Mouse (Mus musculus) limb, embryonic 11.5 days (tissue): Measurements from ENCODE around the gene Fas. TPM values are rescaled to one million over a fixed set of nuclear protein-coding genes. Genes with fewer than 3 reads are reported as not detected.

Experiments
- ATAC-seq: fragments of 200-750 bp; cut with Nextera tagmentation; 2 replicates; pipeline ENCODE4 v1.8.0; 2017; ENCODE audit warnings: low read depth; ENCODE audit not compliant: insufficient number of reproducible peaks, low FRiP score, low TSS enrichment
- DNase-seq: peaks from one replicate; pipeline ENCODE4 v3.0.0-alpha.2; 2015; ENCODE audit warnings: low spot score
- H3K27ac ChIP-seq: fragments of 300-500 bp; sonication (generic); replicated peaks from 2 replicates; pipeline ENCODE4 v1.5.1; 2014; ENCODE audit warnings: low read depth, mild to moderate bottlenecking, low read length
- H3K27me3 ChIP-seq: fragments of 300-500 bp; sonication (generic); 2 replicates; pipeline ENCODE4 v1.6.1; 2014; ENCODE audit warnings: mild to moderate bottlenecking, low read length, mixed read lengths; ENCODE audit not compliant: control insufficient read depth, insufficient read depth
- H3K36me3 ChIP-seq: fragments of 300-500 bp; sonication (generic); 2 replicates; pipeline ENCODE4 v1.6.1; 2014; ENCODE audit warnings: mild to moderate bottlenecking, low read length, moderate library complexity, mixed read lengths; ENCODE audit not compliant: control insufficient read depth, insufficient read depth
- H3K4me1 ChIP-seq: fragments of 300-500 bp; sonication (generic); 2 replicates; pipeline ENCODE4 v1.6.1; 2014; ENCODE audit warnings: low read length, mixed read lengths; ENCODE audit not compliant: control insufficient read depth, insufficient read depth
- H3K4me2 ChIP-seq: fragments of 300-500 bp; sonication (generic); 2 replicates; pipeline ENCODE4 v1.6.1; 2014; ENCODE audit warnings: low read depth, mild to moderate bottlenecking, moderate library complexity; ENCODE audit not compliant: severe bottlenecking
- H3K4me3 ChIP-seq: fragments of 300-500 bp; sonication (generic); 2 replicates; pipeline ENCODE4 v1.5.1; 2014; ENCODE audit warnings: low read depth, low read length
- H3K9ac ChIP-seq: fragments of 300-500 bp; sonication (generic); 2 replicates; pipeline ENCODE4 v1.6.1; 2014; ENCODE audit warnings: mild to moderate bottlenecking, low read length
- H3K9me3 ChIP-seq: fragments of 300-500 bp; sonication (generic); 2 replicates; pipeline ENCODE4 v1.6.1; 2016; ENCODE audit warnings: low read length; ENCODE audit not compliant: control insufficient read depth
- WGBS: fragments of 180-500 bp; shearing (Covaris S2); extraction: QIAGEN DNeasy Blood & Tissue Kit; methylation state at CpG from one replicate; pipeline ENCODE4 v1.1.7; 2014; 5-methylcytosine and 5-hydroxymethylcytosine counted together
- polyA plus RNA-seq: library from polyadenylated mRNA; unstranded; fragments of >200 nt; fragmentation: Nextera tagmentation; extraction: Ambion mirVana; gene quantifications from 2 replicates; pipeline ENCODE4 v1.2.1, GENCODE M21; 2014

Fas gene
- 0.44 and 0.72 TPM in 2 replicates for polyA plus RNA-seq

GRCm38 (mm10) chr19:34289948-34290789, at the start of gene Fas:
Gene Fas, plus strand, starts transcription at chr19:34290666.
- WGBS = 6% methylated on average over 19 of the region's 19 CpGs
- Histone ChIP-seq H3K4me1 (no peaks in the 10 kb centered on the region; the same call in 1 of the 2 replicates), H3K27ac (no peak within 1 kb of the TSS), H3K4me3 (peak within 1 kb of the TSS; percentile 30), H3K36me3 (no peaks in the 10 kb centered on the region), H3K9ac (no peak within 1 kb of the TSS), H3K4me2 (peak within 1 kb of the TSS; percentile 87), H3K9me3 (no peaks in the 10 kb centered on the region), H3K27me3 (no peaks in the 10 kb centered on the region)
- ATAC-seq = peak; percentile 86
- peak; percentile 71 for DNase-seq

GRCm38 (mm10) chr19:34241247-34241915, 49.1 kb upstream of the Fas start:
- Histone ChIP-seq H3K4me2 (no peak overlapping the region), H3K36me3 (no peaks in the 10 kb centered on the region), H3K27ac (no peak overlapping the region), H3K27me3 (no peaks in the 10 kb centered on the region), H3K4me1 (no peaks in the 10 kb centered on the region), H3K9me3 (no peaks in the 10 kb centered on the region), H3K4me3 (no peak overlapping the region), H3K9ac (no peak overlapping the region)
- no peak for ATAC-seq
- DNase-seq = no peak
- 68% methylated on average over 15 of the region's 15 CpGs for WGBS

- ATAC-seq (no peak), DNase-seq (no peak)
Measured at GRCm38 (mm10) chr19:34242925-34243324, 47.5 kb upstream of the Fas start.

GRCm38 (mm10) chr19:34244056-34244455, 46.4 kb upstream of the Fas start:
- Histone ChIP-seq H3K9ac (no peak overlapping the region), H3K27me3 (no peaks in the 10 kb centered on the region), H3K4me1 (no peaks in the 10 kb centered on the region), H3K36me3 (no peaks in the 10 kb centered on the region), H3K4me2 (no peak overlapping the region), H3K4me3 (no peak overlapping the region), H3K27ac (no peak overlapping the region), H3K9me3 (no peaks in the 10 kb centered on the region)
- WGBS = 18% methylated on average over 6 of the region's 6 CpGs
- peak; percentile 71 for DNase-seq
- no peak for ATAC-seq

More at GRCm38 (mm10) chr19:34242925-34243324, 47.5 kb upstream of the Fas start:
- Histone ChIP-seq H3K36me3 (no peaks in the 10 kb centered on the region), H3K4me3 (no peak overlapping the region), H3K9me3 (no peaks in the 10 kb centered on the region), H3K27ac (no peak overlapping the region), H3K4me1 (no peaks in the 10 kb centered on the region), H3K27me3 (no peaks in the 10 kb centered on the region), H3K9ac (no peak overlapping the region), H3K4me2 (no peak overlapping the region)

- Histone ChIP-seq H3K4me2 (no peak overlapping the region), H3K4me1 (no peaks in the 10 kb centered on the region), H3K27me3 (no peaks in the 10 kb centered on the region), H3K9ac (no peak overlapping the region), H3K27ac (no peak overlapping the region), H3K36me3 (no peaks in the 10 kb centered on the region), H3K4me3 (no peak overlapping the region), H3K9me3 (no peaks in the 10 kb centered on the region)
- no peak for DNase-seq
- no peak for ATAC-seq
- WGBS = 86% methylated on average over 5 of the region's 5 CpGs
Measured at GRCm38 (mm10) chr19:34248558-34248957, 41.9 kb upstream of the Fas start.

GRCm38 (mm10) chr19:34250621-34251020, 39.8 kb upstream of the Fas start:
- Histone ChIP-seq H3K27me3 (no peaks in the 10 kb centered on the region), H3K9ac (no peak overlapping the region), H3K9me3 (no peaks in the 10 kb centered on the region), H3K4me3 (no peak overlapping the region), H3K4me1 (0 out of 2 replicates have a peak, but pooled peaks cover 2% of the 10 kb centered on the region), H3K36me3 (no peaks in the 10 kb centered on the region), H3K27ac (no peak overlapping the region), H3K4me2 (no peak overlapping the region)
- DNase-seq (no peak), ATAC-seq (no peak)
- WGBS = 80% methylated on average over 4 of the region's 4 CpGs

GRCm38 (mm10) chr19:34251900-34252299, 38.6 kb upstream of the Fas start:
- 0 out of 2 replicates have a peak, but pooled peaks cover 2% of the 10 kb centered on the region for H3K4me1 ChIP-seq
- H3K4me3 ChIP-seq = no peak overlapping the region
- H3K36me3 ChIP-seq = no peaks in the 10 kb centered on the region
- 72% methylated on average over 2 of the region's 2 CpGs for WGBS
- no peaks in the 10 kb centered on the region for H3K9me3 ChIP-seq
- no peak overlapping the region for H3K27ac ChIP-seq
- DNase-seq (no peak), ATAC-seq (no peak)
- no peak overlapping the region for H3K9ac ChIP-seq
- H3K27me3 ChIP-seq = no peaks in the 10 kb centered on the region
- no peak overlapping the region for H3K4me2 ChIP-seq

GRCm38 (mm10) chr19:34252450-34252849, 38.0 kb upstream of the Fas start:
- no peak overlapping the region for H3K9ac ChIP-seq
- no peak overlapping the region for H3K4me2 ChIP-seq
- no peaks in the 10 kb centered on the region for H3K27me3 ChIP-seq
- no peaks in the 10 kb centered on the region for H3K36me3 ChIP-seq
- ATAC-seq (no peak), DNase-seq (no peak)
- no peaks in the 10 kb centered on the region for H3K9me3 ChIP-seq
- H3K4me1 ChIP-seq = 0 out of 2 replicates have a peak, but pooled peaks cover 2% of the 10 kb centered on the region
- H3K4me3 ChIP-seq = no peak overlapping the region
- WGBS = 50% methylated on average over 9 of the region's 9 CpGs
- no peak overlapping the region for H3K27ac ChIP-seq
